Mouse (Mus musculus) cerebellum, postnatal 10 days (tissue): ENCODE results near the gene Pja2.
"Not testable (repeated sequence)": the region's sequence is repeated elsewhere in the genome, so short reads cannot be mapped to it uniquely, and the experiment has no call there.

Source experiments
- DNase-seq, 2 experiments: peaks; one replicate each; pipeline ENCODE4 v3.0.0; 2021; ENCODE audit warnings: mixed read lengths in 2 of 2

Gene Pja2

DNA sequence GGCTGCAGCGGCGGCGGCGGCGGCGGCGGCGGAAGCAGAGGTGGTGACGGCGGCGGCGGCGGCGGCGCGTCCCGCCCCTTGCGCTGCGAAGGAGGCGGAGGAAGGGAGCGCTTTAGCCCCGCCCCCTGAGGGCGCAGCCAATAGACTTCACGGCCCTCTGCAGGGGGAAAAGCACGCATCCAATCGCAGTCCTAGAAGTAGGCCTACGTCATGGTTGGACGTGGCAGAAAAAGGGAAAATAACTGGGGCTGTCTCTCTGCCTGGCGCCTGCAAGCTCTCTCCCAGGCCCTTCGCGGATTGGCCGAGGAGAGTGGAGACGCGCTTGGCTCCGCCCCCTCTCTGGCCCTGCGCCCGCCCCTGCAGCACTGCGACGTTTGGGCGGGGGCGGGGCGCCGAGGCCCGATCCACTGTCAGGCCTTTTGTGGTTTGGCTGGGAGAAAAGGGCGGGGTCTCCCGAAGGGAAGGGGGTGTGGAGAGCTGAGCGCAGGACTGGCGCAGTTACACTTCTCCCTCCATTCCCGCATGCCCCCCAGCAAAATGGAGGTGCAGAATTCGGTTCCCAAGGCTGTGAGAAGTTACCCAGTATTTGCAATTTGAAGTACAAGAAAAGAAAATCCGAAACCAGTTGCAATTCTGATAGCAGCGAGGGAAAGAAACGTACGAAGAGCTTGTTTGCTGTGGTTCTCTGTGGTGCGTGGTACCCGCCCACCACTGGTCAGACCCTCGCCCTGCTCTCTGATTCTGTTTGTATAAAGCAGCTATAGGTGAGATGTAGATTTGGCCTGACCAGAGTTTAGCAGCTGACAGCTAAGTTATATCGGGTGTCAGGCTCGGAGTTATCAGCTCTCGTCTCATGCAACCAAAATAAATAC is at the start of gene Pja2:
Gene Pja2 (minus strand): TSS at position 19 of the 872 bp plus-strand sequence.
- peak; percentile 100 for DNase-seq

DNA sequence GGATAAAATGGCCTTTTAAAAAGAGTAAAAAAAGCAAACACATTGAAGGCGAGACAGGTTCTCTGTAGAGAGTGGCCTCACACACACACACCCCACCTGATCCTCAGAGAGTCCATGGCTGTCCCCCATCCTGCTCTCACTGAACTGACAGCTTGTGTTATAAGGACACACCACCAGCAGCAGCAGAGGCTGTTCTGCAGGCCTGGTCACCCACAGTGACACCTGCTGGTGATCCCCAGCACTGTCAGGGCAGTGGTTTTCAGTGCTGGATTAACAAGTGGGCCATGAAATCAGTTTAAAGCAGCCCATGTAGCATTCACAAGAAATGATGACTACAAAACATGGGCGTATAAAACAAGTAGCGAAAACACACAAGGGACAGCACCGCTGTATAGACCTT is 43.6 kb upstream of the Pja2 start:
- peak; percentile 88 for DNase-seq

DNA sequence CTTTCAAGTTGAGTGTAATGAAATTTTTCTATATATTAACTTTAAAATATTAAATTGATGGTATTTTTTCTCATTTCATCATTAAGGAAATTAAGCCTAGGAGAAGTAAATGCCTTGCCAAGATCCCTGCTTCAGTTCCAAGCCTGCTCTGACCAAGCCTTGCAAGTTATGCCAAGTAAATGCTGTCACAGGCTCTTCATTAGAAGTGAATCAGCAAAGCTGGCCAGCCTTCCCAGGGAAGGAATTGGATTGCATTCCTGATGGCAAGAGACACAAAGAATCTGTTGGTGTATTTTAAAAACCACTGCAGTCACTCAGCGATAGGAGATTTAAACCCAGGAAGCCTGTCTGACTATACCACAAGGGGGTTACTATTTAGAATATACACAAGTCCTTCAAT is 32.0 kb upstream of the Pja2 start:
- peak; percentile 78 to 84 for DNase-seq

GRCm38 (mm10) chr17:64362570-64362969 is 30.9 kb upstream of the Pja2 start:
- no peak for DNase-seq

DNA sequence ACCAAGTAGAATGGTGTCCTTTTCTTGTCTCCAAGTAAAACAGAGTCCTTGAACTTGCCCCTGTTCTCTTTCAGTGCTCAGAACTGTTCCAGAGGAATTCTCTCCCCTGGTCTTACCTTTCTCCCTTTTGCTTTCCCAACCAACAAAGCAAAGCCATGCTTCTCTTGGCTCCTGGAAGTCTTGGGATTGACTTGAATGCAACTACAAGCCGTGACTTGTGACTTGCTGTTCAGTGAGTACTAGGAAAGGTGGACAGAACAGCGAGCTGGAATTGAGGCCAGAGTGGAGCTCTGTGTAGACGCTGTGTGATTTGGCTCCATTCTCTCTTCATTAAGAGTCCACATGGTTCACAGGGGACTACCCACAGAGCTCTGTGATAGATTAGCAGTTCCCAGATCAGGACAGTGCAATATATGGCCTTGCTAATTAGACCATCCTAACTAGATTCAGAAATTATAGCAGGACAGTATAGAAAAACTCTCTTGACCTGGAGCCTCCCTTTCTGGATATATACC is 30.3 kb upstream of the Pja2 start:
- peak; percentile 57 to 66 for DNase-seq

DNA sequence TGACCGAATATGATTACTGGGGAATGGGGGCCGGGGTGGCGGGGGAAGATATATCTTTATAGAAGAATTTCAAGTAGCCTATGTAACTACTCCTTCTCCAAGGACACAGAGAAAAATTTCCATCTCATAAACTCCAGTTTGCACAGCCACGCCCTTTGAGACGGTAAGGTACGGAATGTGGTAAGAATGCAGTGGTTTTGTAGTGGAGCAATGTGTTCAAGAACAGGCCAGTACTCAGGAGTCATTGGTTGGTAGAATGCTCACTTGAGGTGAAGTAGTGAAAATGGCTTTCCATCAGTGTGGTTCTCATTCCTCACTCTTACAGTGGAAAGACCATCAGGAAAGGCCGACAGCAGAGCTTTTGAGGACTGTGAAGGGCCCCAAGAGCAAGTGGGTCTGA is 22.2 kb upstream of the Pja2 start:
- no peak for DNase-seq

GRCm38 (mm10) chr17:64346135-64346534 is 14.4 kb upstream of the Pja2 start:
- peak; percentile 36 to 39 for DNase-seq

- DNase-seq = no peak
Measured at GRCm38 (mm10) chr17:64344576-64345172, 13.0 kb upstream of the Pja2 start.

GRCm38 (mm10) chr17:64341698-64342097 is 10.0 kb upstream of the Pja2 start:
- no peak for DNase-seq

DNA sequence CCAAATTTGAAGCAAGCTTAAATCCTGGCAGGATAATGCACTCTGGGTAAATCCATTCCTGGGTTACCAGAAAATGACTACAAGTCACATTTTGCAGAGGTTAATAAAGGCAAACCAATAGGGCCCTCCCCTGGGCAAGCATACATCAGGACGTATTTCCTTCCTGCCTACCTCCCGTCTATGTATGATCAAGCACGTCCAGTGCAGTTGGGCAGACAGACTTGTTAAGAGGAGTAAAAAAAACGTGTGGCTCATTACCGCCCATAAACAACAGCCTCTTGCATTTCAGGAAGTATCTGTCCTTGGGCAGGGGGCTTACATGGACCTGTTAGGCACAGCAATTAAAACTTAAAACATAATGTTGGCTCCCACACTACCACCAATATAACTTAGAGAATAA is 8.0 kb upstream of the Pja2 start:
- no peak for DNase-seq

DNA sequence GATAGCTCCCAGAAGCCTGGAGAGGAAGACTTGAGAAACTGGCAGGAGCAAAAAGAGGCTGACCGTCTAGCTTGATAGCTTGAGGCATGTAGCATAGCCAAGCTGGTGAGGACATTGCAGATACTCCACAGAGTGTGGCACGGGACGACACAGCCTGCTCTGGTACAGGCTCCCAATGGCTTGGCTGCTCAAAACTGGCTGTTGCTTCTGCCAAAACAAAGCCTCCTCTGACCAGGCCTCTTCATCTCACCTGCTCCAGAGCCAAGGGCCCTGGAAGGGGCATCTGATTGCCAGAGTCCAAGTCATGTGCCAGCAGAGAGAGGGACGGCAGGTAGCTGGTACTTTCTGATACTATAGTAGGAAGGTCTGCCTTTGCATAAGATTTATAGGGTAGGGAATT is 5.5 kb upstream of the Pja2 start:
- DNase-seq = peak; percentile 69 to 80

DNA sequence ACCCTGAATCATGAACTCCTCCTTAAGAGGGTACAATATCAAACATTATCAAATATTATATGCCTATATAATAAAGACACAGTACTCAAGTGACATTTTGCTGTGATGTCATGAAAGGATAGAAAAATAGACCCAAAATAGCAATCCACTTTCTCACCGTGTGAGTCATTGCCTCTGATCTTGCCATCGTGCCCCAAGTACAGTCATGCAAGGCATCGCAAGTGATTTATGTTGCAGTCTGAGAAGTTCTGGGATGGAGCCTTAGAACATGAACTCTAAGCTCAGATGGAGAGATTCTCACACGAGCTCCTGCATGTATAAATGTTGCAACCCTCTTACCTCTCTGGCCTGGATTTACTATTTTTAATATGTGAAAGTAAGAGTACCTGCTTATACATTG is 2.2 kb upstream of the Pja2 start:
- DNase-seq = no peak

- no peak for DNase-seq
Measured at GRCm38 (mm10) chr17:64332770-64333096, 1.0 kb upstream of the Pja2 start.

DNA sequence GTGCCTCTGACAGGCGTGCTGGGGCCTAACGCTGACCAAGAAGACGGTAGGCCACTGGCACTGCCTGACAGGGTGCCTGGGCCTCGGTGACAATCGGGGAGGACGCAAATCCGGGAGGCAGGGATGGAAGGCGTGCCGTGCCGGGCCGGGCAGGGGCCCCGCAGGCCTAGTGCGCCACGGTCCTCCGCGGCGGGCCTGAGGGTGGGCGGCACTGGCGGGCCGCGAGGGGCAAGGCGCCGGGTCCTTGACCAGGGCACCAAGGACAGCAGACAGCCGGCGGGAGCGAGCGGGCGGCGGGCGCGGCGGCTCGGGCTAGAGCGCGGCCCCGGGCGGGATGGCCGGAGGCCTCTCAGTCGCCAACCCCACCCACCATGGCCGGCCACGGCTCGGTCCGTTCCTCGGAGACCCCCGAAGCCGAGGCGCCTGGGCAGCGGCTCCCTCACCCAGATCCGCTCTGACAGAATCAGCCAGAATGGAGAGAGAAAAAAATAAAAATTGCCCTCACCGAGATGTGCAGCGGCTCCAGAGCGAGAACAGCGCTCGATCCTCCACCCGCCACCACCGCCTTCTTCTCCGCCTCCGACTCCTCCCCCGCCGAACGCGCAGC is 322 bp downstream of the Pja2 start:
- no peak for DNase-seq

- DNase-seq = no peak
Measured at GRCm38 (mm10) chr17:64330885-64331284, 831 bp downstream of the Pja2 start.

DNA sequence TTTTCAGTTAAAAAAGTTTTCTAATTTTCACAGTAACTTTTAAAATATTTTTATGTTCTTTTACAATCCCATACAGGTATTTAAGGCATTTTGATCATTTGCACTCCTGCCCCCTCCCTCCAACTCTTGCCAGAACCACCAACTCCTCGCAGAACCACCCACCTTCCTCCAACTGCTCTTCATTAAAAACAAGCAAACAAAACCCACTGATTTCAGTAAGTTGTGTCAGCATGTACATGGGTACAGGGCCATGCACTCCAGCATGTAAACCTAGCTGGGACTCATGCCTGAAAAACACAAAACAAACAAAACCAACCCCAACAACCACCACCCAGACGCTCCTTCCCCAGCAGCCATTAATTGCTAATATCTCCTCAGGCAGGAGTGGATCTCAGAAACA is 7.2 kb downstream of the Pja2 start:
- DNase-seq = no peak

DNA sequence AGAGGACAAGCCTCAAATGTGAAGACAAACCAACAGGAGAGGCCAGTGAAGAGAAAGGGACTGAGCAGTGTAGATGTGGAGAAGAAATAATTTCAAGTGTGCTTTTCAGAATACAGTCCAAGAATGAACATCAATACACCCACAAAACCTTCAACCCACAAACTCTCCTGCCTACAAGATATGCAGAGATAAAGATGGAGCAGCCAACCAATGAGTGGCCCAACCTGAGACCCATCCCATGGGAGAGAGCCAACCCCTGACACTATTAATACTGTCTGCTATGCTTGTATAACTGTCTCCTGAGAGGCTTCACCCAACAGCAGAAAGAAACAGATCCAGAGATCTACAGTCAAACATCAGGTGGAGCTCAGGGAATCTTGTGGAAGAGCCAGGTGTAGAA is 16.3 kb downstream of the Pja2 start:
- DNase-seq = no peak

DNA sequence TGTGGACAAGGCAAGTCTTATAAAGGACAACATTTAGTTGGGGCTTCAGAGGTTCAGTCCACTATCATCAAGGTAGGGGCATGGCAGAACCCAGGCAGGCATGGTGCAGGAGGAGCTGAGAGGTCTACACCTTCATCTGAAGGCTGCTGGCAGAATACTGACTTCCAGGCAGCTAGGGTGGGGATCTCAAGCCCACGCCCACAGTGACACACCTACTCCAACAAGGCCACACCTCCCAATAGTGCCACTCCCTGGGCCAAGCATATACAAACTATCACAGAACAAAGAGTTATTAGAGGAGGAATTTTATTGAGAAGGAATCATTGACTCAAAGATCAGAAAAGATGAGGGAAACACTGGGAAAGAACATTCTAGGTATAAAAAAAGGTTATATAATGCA is 17.2 kb downstream of the Pja2 start:
- not testable (repeated sequence) for DNase-seq

DNA sequence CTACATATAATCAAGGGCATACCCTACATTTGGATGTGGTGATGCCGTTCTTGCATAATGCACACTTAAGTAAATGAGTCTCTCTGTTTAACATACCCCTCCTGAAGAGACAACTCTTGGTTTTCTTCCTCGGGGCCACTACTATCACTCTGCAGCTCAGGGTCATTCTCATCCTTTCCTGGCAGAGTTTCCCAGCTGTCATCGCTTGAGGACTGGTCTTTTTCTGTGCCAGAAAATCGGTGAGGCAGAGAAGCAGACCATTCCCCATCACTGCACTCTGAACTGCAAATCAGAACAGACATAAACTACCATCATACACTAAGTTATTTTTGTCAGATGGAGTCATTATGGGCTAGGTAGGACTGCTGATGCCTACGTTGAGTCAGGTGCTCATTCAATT is 34.1 kb downstream of the Pja2 start:
- DNase-seq = peak; percentile 63 to 64

- DNase-seq = peak; percentile 23 to 24
Measured at GRCm38 (mm10) chr17:64292740-64293139, 39.0 kb downstream of the Pja2 start.

- DNase-seq = peak; percentile 40 to 45
Measured at GRCm38 (mm10) chr17:64289684-64290083, 42.0 kb downstream of the Pja2 start.

DNA sequence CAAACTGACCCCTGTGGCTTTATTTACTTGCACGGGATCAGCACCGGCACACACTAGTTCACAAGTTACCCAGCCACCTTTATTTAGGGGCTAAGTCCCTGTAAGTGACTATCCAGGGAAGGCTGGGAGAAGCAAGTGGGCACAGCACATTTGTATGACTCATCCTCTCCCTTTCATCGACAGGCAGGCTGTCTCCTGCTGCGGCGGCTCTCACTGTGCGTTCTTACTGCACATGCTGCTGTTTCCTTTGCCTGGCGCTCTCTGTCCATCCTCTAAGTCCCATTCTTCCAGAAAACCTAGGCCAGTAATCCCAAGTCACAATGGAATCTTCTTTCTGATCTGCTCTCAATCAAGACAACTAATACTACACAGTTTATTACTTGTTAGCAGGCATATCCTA is 43.7 kb downstream of the Pja2 start:
- peak; percentile 21 to 40 for DNase-seq

DNA sequence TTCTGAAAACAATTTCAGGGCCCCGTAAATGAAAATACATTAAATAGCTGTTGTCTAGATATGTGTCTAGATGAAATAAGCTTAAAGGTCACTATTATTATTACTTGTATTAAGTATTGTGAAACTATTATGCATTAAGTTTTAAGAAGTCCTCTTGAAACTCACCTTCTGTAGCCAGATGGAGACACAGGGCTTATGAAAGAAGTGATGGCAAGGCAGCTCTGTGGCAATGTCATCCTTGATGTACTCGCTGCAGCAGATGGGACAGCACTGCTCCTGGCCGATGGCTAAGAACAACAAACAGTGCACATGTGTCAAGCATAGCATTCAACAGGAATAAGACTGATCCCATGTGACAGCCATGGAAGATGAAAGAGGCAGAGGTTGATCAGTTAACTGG is 44.9 kb downstream of the Pja2 start:
- DNase-seq = no peak

DNA sequence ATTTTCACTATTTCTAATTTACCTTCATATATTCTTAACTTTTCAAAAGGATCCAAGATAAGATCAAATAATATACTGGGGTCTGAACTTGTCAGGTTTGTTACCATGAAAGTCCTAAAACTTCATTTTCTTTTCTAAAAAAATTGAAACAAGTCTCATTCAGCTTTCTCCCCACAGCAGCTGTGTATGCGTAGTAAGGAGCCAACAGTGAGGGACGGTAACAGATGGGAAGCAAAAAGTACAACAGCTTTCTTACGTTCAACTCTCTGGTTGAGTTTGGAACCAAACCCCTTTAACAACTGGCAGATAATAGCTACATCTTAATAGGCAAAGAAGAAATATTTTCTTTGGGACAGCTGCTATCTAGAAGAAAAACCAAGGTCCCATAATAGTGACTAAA is 50.3 kb downstream of the Pja2 start:
- DNase-seq = not testable (repeated sequence)
